Mouse (Mus musculus) embryonic fibroblast, embryonic 13.5 days (primary cell): ENCODE data around the gene Fam135a.

ENCODE experiments used
- CTCF ChIP-seq: IDR thresholded peaks from 2 replicates; pipeline ENCODE4 v1.5.1; 2011; ENCODE audit warnings: mild to moderate bottlenecking, control low read depth, low read length, moderate library complexity, borderline replicate concordance; ENCODE audit not compliant: insufficient read depth
- POLR2A ChIP-seq: IDR thresholded peaks from 2 replicates; pipeline ENCODE4 v1.6.1; 2011; ENCODE audit warnings: low read depth, mild to moderate bottlenecking, control low read depth, low read length, moderate library complexity

GRCm38 (mm10) chr1:24010016-24010415 lies 90.1 kb downstream of the Fam135a start:
- TF ChIP-seq POLR2A = no peak
- TF ChIP-seq CTCF = no peak
